Mouse (Mus musculus) midbrain, embryonic 12.5 days (tissue): ENCODE results near the gene Cul3. TPM values are rescaled to one million over a fixed set of nuclear protein-coding genes. Genes with fewer than 3 reads are reported as not detected.

Experiments used
- ATAC-seq: fragments of 200-750 bp; cut with Nextera tagmentation; 2 replicates; pipeline ENCODE4 v1.8.0; 2017; ENCODE audit warnings: low read depth, moderate TSS enrichment, moderate library complexity; ENCODE audit not compliant: low FRiP score
- H3K27ac ChIP-seq: fragments of 300-500 bp; sonication (generic); replicated peaks from 2 replicates; pipeline ENCODE4 v1.5.1; 2016; ENCODE audit warnings: mild to moderate bottlenecking
- H3K27me3 ChIP-seq: fragments of 300-500 bp; sonication (generic); 2 replicates; pipeline ENCODE4 v1.6.1; 2016; ENCODE audit warnings: mild to moderate bottlenecking
- H3K36me3 ChIP-seq: fragments of 300-500 bp; sonication (generic); 2 replicates; pipeline ENCODE4 v1.6.1; 2016
- H3K4me1 ChIP-seq: fragments of 300-500 bp; sonication (generic); 2 replicates; pipeline ENCODE4 v1.6.1; 2016
- H3K4me2 ChIP-seq: fragments of 300-500 bp; sonication (generic); replicated peaks from 2 replicates; pipeline ENCODE4 v1.6.1; 2016; ENCODE audit warnings: mild to moderate bottlenecking, moderate library complexity
- H3K4me3 ChIP-seq: fragments of 300-500 bp; sonication (generic); 2 replicates; pipeline ENCODE4 v1.5.1; 2016; ENCODE audit warnings: mild to moderate bottlenecking
- H3K9ac ChIP-seq: fragments of 300-500 bp; sonication (generic); replicated peaks from 2 replicates; pipeline ENCODE4 v1.6.1; 2016; ENCODE audit warnings: mild to moderate bottlenecking, moderate library complexity
- H3K9me3 ChIP-seq: fragments of 300-500 bp; sonication (generic); 2 replicates; pipeline ENCODE4 v1.6.1; 2016; ENCODE audit warnings: mild to moderate bottlenecking
- whole genome bisulfite sequencing: fragments of 180-500 bp; shearing (Covaris S2); methylation state at CpG from one replicate; pipeline ENCODE4 v1.1.7; 2016; 5-methylcytosine and 5-hydroxymethylcytosine counted together
- polyA plus RNA-seq: library from polyadenylated mRNA; unstranded; fragments of >200 nt; fragmentation: Nextera tagmentation; extraction: Ambion mirVana; gene quantifications from 2 replicates; pipeline ENCODE4 v1.2.1, GENCODE M21; 2016

Cul3 gene
- polyA plus RNA-seq, 1 experiment from 2014 or later, result 25.7 TPM

DNA sequence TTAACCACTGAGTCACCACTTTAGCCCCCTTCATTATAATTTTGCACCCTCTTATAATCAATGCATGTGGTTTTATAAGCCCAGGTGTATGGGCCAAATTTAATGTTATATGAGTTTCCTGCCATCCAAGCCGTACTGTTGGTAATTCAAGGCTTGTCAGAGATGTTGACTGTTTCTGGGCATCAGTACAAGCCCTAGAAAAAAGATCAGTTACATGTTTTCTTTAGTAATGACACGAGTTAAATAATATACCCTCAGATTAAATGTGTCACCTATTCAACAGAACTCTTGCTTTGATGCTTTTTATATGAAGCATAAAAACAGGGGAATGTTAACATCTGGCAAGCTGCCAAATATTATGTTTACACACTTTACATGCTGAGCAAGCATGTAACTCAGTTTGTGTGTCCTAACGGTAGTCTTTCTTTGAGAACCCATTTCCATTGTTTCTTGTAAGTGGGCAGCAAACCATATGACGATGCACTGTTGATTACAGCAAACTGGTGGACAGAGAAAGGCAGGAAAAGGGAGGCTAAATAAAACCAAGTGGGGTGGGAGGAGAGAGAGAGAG lies 19.8 kb upstream of the Cul3 start:
- ATAC-seq, result no peak
- Histone ChIP-seq H3K4me3 (no peak overlapping the region), H3K9me3 (no peaks in the 10 kb centered on the region), H3K4me2 (no peak overlapping the region), H3K9ac (no peak overlapping the region), H3K27ac (no peak overlapping the region), H3K27me3 (no peaks in the 10 kb centered on the region), H3K36me3 (no peaks in the 10 kb centered on the region), H3K4me1 (no peaks in the 10 kb centered on the region; the same call in 1 of the 2 replicates)
- WGBS, result 76% methylated on average over 4 of the region's 4 CpGs

DNA sequence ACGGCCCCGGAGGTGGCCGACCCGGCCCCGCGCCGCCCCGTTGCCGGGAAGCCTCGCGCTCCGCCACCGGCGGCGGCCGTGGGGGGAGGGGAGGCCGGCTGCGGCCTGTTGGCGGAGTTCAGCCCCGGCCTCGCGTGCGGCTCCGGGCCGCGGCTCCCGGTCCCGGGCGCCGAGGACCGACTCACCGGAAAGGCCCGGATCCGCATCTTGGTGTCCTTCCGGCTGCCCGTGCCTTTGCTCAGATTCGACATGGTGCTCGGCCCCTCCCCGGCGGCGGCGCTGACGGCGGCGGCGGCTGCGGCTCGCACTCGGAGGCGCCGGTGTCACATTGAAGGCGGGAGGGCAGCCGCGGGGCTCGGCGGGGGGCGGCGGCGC lies 232 bp downstream of the Cul3 start:
- H3K36me3 ChIP-seq, result no peaks in the 10 kb centered on the region
- peak; percentile 45 for ATAC-seq
- H3K27me3 ChIP-seq, result no peaks in the 10 kb centered on the region
- peak overlapping the region; percentile 98 for H3K4me3 ChIP-seq
- peaks cover 20% of the 10 kb centered on the region for H3K4me1 ChIP-seq
- peak overlapping the region; percentile 98 for H3K27ac ChIP-seq
- no peaks in the 10 kb centered on the region for H3K9me3 ChIP-seq
- peak overlapping the region; percentile 99 for H3K9ac ChIP-seq
- peak overlapping the region; percentile 93 for H3K4me2 ChIP-seq
- 1% methylated on average over 31 of the region's 59 CpGs for WGBS

GRCm38 (mm10) chr1:80339425-80340021 lies 757 bp downstream of the Cul3 start:
- WGBS, result 0% methylated on average over 33 of the region's 33 CpGs
- no peaks in the 10 kb centered on the region for H3K9me3 ChIP-seq
- H3K4me2 ChIP-seq, result peak overlapping the region; percentile 93
- H3K27me3 ChIP-seq, result no peaks in the 10 kb centered on the region
- H3K27ac ChIP-seq, result peak overlapping the region; percentile 98
- no peaks in the 10 kb centered on the region for H3K36me3 ChIP-seq
- peak; percentile 4 for ATAC-seq
- H3K4me1 ChIP-seq, result peaks cover 20% of the 10 kb centered on the region
- peak overlapping the region; percentile 99 for H3K9ac ChIP-seq
- peak overlapping the region; percentile 98 for H3K4me3 ChIP-seq

DNA sequence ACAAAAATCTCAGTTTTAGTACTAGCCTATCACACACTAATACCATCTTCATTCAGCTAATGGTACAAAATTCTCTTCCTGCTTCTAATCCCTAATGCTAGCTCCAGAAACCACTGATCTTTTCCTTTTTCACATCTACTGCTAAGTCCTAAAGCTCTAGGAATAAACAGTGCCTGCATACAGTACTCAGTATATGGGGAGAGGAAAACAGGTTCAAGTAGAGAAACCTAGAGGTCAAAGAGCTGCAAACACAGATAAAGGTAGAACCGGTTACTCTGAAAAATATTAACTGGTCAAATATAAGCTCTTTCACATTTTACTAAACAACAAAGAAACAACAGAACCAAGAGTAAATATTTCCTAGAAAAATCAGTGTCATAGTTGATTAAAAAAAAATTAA lies 1.9 kb downstream of the Cul3 start:
- Histone ChIP-seq H3K9ac (peak overlapping the region; percentile 41), H3K36me3 (no peaks in the 10 kb centered on the region), H3K4me3 (peak overlapping the region; percentile 98), H3K27me3 (no peaks in the 10 kb centered on the region), H3K9me3 (no peaks in the 10 kb centered on the region), H3K4me2 (peak overlapping the region; percentile 93), H3K4me1 (peaks cover 20% of the 10 kb centered on the region), H3K27ac (no peak overlapping the region)
- ATAC-seq, result no peak
- WGBS, result 39% methylated on average over 1 of the region's 1 CpGs

- H3K27me3 ChIP-seq, result no peaks in the 10 kb centered on the region
- no peak for ATAC-seq
- H3K9me3 ChIP-seq, result no peaks in the 10 kb centered on the region
- H3K4me2 ChIP-seq, result no peak overlapping the region
- no peaks in the 10 kb centered on the region for H3K36me3 ChIP-seq
- no peak overlapping the region for H3K27ac ChIP-seq
- H3K4me1 ChIP-seq, result peaks cover 27% of the 10 kb centered on the region
- H3K9ac ChIP-seq, result no peak overlapping the region
- WGBS, result 67% methylated on average over 1 of the region's 1 CpGs
- H3K4me3 ChIP-seq, result no peak overlapping the region
These were observed 4.4 kb downstream of the Cul3 start for GRCm38 (mm10) chr1:80335726-80336368.

- WGBS, result 95% methylated on average over 1 of the region's 1 CpGs
- H3K4me1 ChIP-seq, result peaks cover 29% of the 10 kb centered on the region
- no peaks in the 10 kb centered on the region for H3K36me3 ChIP-seq
These were observed 5.2 kb downstream of the Cul3 start for GRCm38 (mm10) chr1:80335118-80335517.

GRCm38 (mm10) chr1:80330970-80331369 lies 9.3 kb downstream of the Cul3 start:
- no peak for ATAC-seq
- H3K4me1 ChIP-seq, result peaks cover 10% of the 10 kb centered on the region
- H3K9ac ChIP-seq, result no peak overlapping the region
- no peak overlapping the region for H3K27ac ChIP-seq
- no peaks in the 10 kb centered on the region for H3K36me3 ChIP-seq
- no peaks in the 10 kb centered on the region for H3K9me3 ChIP-seq
- no peak overlapping the region for H3K4me3 ChIP-seq
- no peaks in the 10 kb centered on the region for H3K27me3 ChIP-seq
- no peak overlapping the region for H3K4me2 ChIP-seq
- WGBS, result 79% methylated on average over 2 of the region's 2 CpGs

More at GRCm38 (mm10) chr1:80335118-80335517, 5.2 kb downstream of the Cul3 start:
- no peak for ATAC-seq
- no peak overlapping the region for H3K9ac ChIP-seq
- H3K27me3 ChIP-seq, result no peaks in the 10 kb centered on the region
- H3K4me3 ChIP-seq, result no peak overlapping the region
- no peak overlapping the region for H3K27ac ChIP-seq
- H3K4me2 ChIP-seq, result no peak overlapping the region
- H3K9me3 ChIP-seq, result no peaks in the 10 kb centered on the region

DNA sequence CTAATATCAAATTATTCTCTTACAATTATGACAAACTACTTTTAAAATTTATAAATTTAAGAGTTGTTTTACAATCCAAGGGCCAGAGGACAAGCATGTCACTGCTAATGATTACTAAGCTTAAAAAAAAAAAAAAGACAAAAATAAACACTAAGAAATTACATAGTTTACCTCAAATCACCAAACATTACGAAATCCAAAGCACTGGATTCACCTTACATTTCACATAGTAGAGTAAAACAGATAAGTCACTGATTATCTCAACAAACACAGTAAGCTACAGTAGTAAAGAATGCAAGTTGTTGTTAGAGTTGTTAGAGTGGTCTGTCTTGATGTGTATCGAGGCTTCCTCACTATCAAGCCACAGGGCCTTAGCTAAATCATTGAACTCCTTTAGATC lies 14.5 kb downstream of the Cul3 start:
- Histone ChIP-seq H3K9ac (no peak overlapping the region), H3K9me3 (no peaks in the 10 kb centered on the region), H3K27me3 (no peaks in the 10 kb centered on the region), H3K36me3 (no peaks in the 10 kb centered on the region), H3K4me3 (no peak overlapping the region), H3K27ac (no peak overlapping the region), H3K4me1 (peaks cover 2% of the 10 kb centered on the region; the same call in 1 of the 2 replicates), H3K4me2 (no peak overlapping the region)
- WGBS, result 89% methylated on average over 2 of the region's 2 CpGs
- ATAC-seq, result no peak

DNA sequence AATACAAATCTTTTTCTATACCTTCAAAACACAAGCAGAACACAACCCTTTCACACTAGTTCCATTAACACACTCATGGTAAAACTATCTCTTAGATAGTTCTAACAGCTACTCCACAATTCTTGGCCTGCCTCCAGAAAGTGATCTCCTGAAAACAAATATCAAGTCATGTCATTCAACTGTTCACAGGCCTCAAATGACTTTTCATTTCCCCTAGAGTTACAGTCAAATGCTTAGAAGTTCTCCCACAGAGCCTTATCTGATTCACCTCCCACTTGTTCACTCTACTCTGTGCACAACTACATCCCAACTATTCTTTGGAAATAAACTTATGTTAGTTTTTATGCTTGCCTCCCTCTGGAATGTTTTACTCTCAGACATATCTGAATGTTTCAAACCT lies 15.9 kb downstream of the Cul3 start:
- Histone ChIP-seq H3K4me1 (no peaks in the 10 kb centered on the region), H3K4me2 (no peak overlapping the region), H3K4me3 (no peak overlapping the region), H3K27ac (no peak overlapping the region), H3K9ac (no peak overlapping the region), H3K36me3 (no peaks in the 10 kb centered on the region), H3K27me3 (no peaks in the 10 kb centered on the region), H3K9me3 (no peaks in the 10 kb centered on the region)
- no peak for ATAC-seq

- Histone ChIP-seq H3K4me1 (no peaks in the 10 kb centered on the region), H3K27me3 (no peaks in the 10 kb centered on the region), H3K9me3 (no peaks in the 10 kb centered on the region), H3K4me2 (no peak overlapping the region), H3K27ac (no peak overlapping the region), H3K9ac (no peak overlapping the region), H3K4me3 (no peak overlapping the region), H3K36me3 (0 out of 2 replicates have a peak, but pooled peaks cover 4% of the 10 kb centered on the region)
- no peak for ATAC-seq
- 88% methylated on average over 3 of the region's 3 CpGs for WGBS
These were observed 24.7 kb downstream of the Cul3 start for GRCm38 (mm10) chr1:80315533-80316045.

DNA sequence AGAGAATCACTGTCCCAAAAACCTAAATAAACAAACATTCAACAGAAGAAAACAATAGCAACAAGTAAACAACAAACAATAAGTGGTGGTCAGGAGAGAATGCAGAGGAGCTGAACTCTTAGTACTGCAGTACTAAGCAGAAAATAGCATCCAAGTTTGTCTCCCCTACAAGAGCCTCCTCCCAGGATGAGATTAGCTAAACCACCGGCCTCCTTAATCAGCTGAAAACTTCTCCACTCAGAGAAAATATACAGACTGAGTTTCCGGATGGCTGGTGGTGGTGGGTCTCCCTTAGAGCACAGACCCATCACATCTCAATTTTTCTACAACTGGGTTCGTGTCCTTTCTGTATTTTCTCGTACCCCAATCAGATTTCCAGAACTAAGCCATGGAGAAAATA lies 47.0 kb downstream of the Cul3 start:
- no peak overlapping the region for H3K9ac ChIP-seq
- ATAC-seq, result no peak
- H3K36me3 ChIP-seq, result no peaks in the 10 kb centered on the region
- H3K4me3 ChIP-seq, result no peak overlapping the region
- 77% methylated on average over 4 of the region's 4 CpGs for WGBS
- no peaks in the 10 kb centered on the region for H3K9me3 ChIP-seq
- H3K27ac ChIP-seq, result no peak overlapping the region
- no peaks in the 10 kb centered on the region for H3K27me3 ChIP-seq
- H3K4me1 ChIP-seq, result no peaks in the 10 kb centered on the region; the same call in 1 of the 2 replicates
- no peak overlapping the region for H3K4me2 ChIP-seq

DNA sequence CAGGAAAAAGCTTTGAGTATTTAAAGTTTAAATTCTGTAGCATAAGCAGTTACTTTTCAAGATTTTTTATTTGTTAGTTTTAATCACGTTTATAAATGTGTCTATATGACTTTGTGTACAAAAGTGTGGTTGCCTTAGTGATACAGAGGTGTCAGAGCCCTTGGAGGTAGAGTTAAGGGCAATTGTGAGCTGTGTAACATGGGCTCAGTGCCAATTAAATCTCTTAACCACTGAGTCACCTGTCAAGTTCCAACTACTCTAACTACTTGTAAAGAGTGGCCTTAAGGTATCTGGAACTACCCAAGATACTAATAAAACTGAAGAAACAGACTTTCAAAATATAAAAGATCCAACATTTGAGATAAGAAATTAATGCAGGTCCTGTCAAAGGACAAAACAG lies 61.5 kb downstream of the Cul3 start:
- H3K4me1 ChIP-seq, result no peaks in the 10 kb centered on the region
- no peaks in the 10 kb centered on the region for H3K27me3 ChIP-seq
- no peaks in the 10 kb centered on the region for H3K9me3 ChIP-seq
- no peak overlapping the region for H3K27ac ChIP-seq
- ATAC-seq, result no peak
- no peak overlapping the region for H3K4me2 ChIP-seq
- WGBS, result 87% methylated on average over 1 of the region's 1 CpGs
- no peak overlapping the region for H3K4me3 ChIP-seq
- H3K9ac ChIP-seq, result no peak overlapping the region
- peaks cover 47% of the 10 kb centered on the region for H3K36me3 ChIP-seq
